Mouse (Mus musculus): ENCODE measurements around the gene Dazap2.

The Dazap2 gene

GRCm38 (mm10) chr15:100614996-100615824, at the start of gene Dazap2:
Dazap2 (plus strand) TSS chr15:100615349.
- in situ Hi-C loops (cut with MboI; ENCODE audit: unreplicated experiment in 2 of 2): loop anchor here (5.0 kb wide), 2 partner anchors 73 to 83 kb away; no protein-coding TSS in a partner anchor

- in situ Hi-C loops (cut with MboI; ENCODE audit: unreplicated experiment in 2 of 2): no loop called here
Observed at GRCm38 (mm10) chr15:100566531-100566930, 48.6 kb upstream of the Dazap2 start.

- in situ Hi-C loops (cut with MboI; ENCODE audit: unreplicated experiment in 2 of 2): no loop called here
Observed at GRCm38 (mm10) chr15:100569239-100569638, 45.9 kb upstream of the Dazap2 start.

- in situ Hi-C loops (cut with MboI; ENCODE audit: unreplicated experiment in 2 of 2): no loop called here
Observed at GRCm38 (mm10) chr15:100573946-100574345, 41.2 kb upstream of the Dazap2 start.

- in situ Hi-C loops (cut with MboI; ENCODE audit: unreplicated experiment in 2 of 2): no loop called here
Observed at GRCm38 (mm10) chr15:100574378-100574777, 40.8 kb upstream of the Dazap2 start.

- in situ Hi-C loops (cut with MboI; ENCODE audit: unreplicated experiment in 2 of 2): no loop called here
Observed at GRCm38 (mm10) chr15:100575366-100575765, 39.8 kb upstream of the Dazap2 start.

- in situ Hi-C loops (cut with MboI; ENCODE audit: unreplicated experiment in 2 of 2): no loop called here
Observed at GRCm38 (mm10) chr15:100576392-100576791, 38.8 kb upstream of the Dazap2 start.

GRCm38 (mm10) chr15:100576810-100577209, 38.3 kb upstream of the Dazap2 start:
- in situ Hi-C loops (cut with MboI; ENCODE audit: unreplicated experiment in 2 of 2): no loop called here

GRCm38 (mm10) chr15:100577972-100578371, 37.2 kb upstream of the Dazap2 start:
- in situ Hi-C loops (cut with MboI; ENCODE audit: unreplicated experiment in 2 of 2): no loop called here

- in situ Hi-C loops (cut with MboI; ENCODE audit: unreplicated experiment in 2 of 2): no loop called here
Observed at GRCm38 (mm10) chr15:100580108-100580507, 35.0 kb upstream of the Dazap2 start.

GRCm38 (mm10) chr15:100585931-100586330, 29.2 kb upstream of the Dazap2 start:
- in situ Hi-C loops (cut with MboI; ENCODE audit: unreplicated experiment in 2 of 2): no loop called here

GRCm38 (mm10) chr15:100587166-100587565, 28.0 kb upstream of the Dazap2 start:
- in situ Hi-C loops (cut with MboI; ENCODE audit: unreplicated experiment in 2 of 2): no loop called here

- in situ Hi-C loops (cut with MboI; ENCODE audit: unreplicated experiment in 2 of 2): no loop called here
Observed at GRCm38 (mm10) chr15:100588297-100588696, 26.9 kb upstream of the Dazap2 start.

- in situ Hi-C loops (cut with MboI; ENCODE audit: unreplicated experiment in 2 of 2): no loop called here
Observed at GRCm38 (mm10) chr15:100590436-100590835, 24.7 kb upstream of the Dazap2 start.

GRCm38 (mm10) chr15:100592817-100593216, 22.3 kb upstream of the Dazap2 start:
- in situ Hi-C loops (cut with MboI; ENCODE audit: unreplicated experiment in 2 of 2): no loop called here

GRCm38 (mm10) chr15:100598287-100598882, 16.8 kb upstream of the Dazap2 start:
- in situ Hi-C loops (cut with MboI; ENCODE audit: unreplicated experiment in 2 of 2): no loop called here

GRCm38 (mm10) chr15:100598883-100599275, 16.3 kb upstream of the Dazap2 start:
- in situ Hi-C loops (cut with MboI; ENCODE audit: unreplicated experiment in 2 of 2): no loop called here

GRCm38 (mm10) chr15:100599276-100600046, 15.7 kb upstream of the Dazap2 start, which contains the start of gene Pou6f1:
Pou6f1 (minus strand) TSS chr15:100599984.
- in situ Hi-C loops (cut with MboI; ENCODE audit: unreplicated experiment in 2 of 2): no loop called here

GRCm38 (mm10) chr15:100600047-100600695, 15.0 kb upstream of the Dazap2 start:
- in situ Hi-C loops (cut with MboI; ENCODE audit: unreplicated experiment in 2 of 2): no loop called here

- in situ Hi-C loops (cut with MboI; ENCODE audit: unreplicated experiment in 2 of 2): no loop called here
Observed at GRCm38 (mm10) chr15:100600696-100601272, 14.4 kb upstream of the Dazap2 start.

Measured in v-Abl transformed pro-B cells (cell line).